Mouse (Mus musculus): ENCODE measurements around the gene Brsk1. TPM values are rescaled to one million over a fixed set of nuclear protein-coding genes. Genes with fewer than 3 reads are reported as not detected.
A peak's percentile ranks its signal among the peaks of the same experiment; 100 is the strongest.

Gene Brsk1
- polyA plus RNA-seq, 1 experiment from 2014 or later: 0.31 TPM

DNA sequence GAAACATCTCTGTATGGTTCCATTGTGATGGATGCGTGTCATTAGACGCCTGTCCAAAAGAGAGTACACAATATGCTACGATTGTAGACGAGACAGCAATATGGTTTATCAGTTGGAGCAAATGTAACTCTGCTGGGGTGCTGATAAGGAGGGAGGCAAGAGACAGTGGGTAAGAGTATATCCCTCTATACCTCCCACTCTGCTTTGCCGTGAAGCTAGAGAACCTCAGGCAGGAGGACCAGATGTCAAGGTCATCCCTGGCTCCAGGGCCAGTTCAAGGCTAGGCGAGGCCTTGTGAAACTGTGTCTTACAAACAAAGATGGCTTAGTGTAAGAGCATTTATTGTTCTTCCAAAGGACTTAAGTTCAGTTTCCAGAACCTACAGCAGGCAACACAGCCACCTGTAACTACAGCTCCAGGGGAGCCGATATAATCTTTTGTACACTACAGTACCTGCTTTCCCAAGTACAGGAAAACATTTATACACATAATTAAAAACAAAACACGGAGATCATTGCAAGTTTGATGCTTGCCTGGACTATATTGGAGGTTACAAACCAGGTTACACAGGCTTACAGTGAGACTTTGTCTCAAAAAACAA is 19.6 kb upstream of the Brsk1 start:
- TF ChIP-seq EP300 (IDR thresholded peaks at IDR 0.05) (no peak), CTCF (IDR thresholded peaks at IDR 0.05) (no peak)
- no peak overlapping the region for H3K4me3 ChIP-seq (ENCODE audit: low read depth, low read length)
- H3K27me3 ChIP-seq (replicated peaks; ENCODE audit: insufficient read depth, low read length): no peaks in the 10 kb centered on the region
- no peak overlapping the region for H3K9ac ChIP-seq (replicated peaks; ENCODE audit: low read depth)
- H3K4me2 ChIP-seq (replicated peaks; ENCODE audit: low read depth, low read length): no peak overlapping the region
- WGBS: 86% methylated on average over 8 of the region's 8 CpGs
- no peaks in the 10 kb centered on the region for H3K4me1 ChIP-seq (ENCODE audit: insufficient read depth, low read depth, low read length)
- no peaks in the 10 kb centered on the region for H3K9me3 ChIP-seq (ENCODE audit: low read length)
- no peak overlapping the region for H3K27ac ChIP-seq (ENCODE audit: low read length)
- DNase-seq (ENCODE audit: low spot score): no peak
- ATAC-seq: no peak
- no peaks in the 10 kb centered on the region for H3K36me3 ChIP-seq (ENCODE audit: insufficient read depth, low read length)

- WGBS: 57% methylated on average over 4 of the region's 4 CpGs
- ATAC-seq: peak; percentile 97
- H3K27me3 ChIP-seq (replicated peaks; ENCODE audit: insufficient read depth, low read length): no peaks in the 10 kb centered on the region
- no peaks in the 10 kb centered on the region for H3K4me1 ChIP-seq (ENCODE audit: insufficient read depth, low read depth, low read length)
- H3K4me2 ChIP-seq (replicated peaks; ENCODE audit: low read depth, low read length): no peak overlapping the region
- H3K9me3 ChIP-seq (ENCODE audit: low read length): no peaks in the 10 kb centered on the region
- no peaks in the 10 kb centered on the region for H3K36me3 ChIP-seq (ENCODE audit: insufficient read depth, low read length)
- no peak for TF ChIP-seq CTCF (IDR thresholded peaks at IDR 0.05)
- TF ChIP-seq EP300 (IDR thresholded peaks at IDR 0.05): peak; percentile 52; the same call in 1 of the 2 replicates
- peak; percentile 90 for DNase-seq (ENCODE audit: low spot score)
- H3K27ac ChIP-seq (ENCODE audit: low read length): peak overlapping the region; percentile 59; the same call in 1 of the 2 replicates
- H3K4me3 ChIP-seq (ENCODE audit: low read depth, low read length): no peak overlapping the region
- no peak overlapping the region for H3K9ac ChIP-seq (replicated peaks; ENCODE audit: low read depth)
These were observed 18.4 kb upstream of the Brsk1 start for GRCm38 (mm10) chr7:4671956-4672355.

GRCm38 (mm10) chr7:4674114-4674731 is 16.2 kb upstream of the Brsk1 start:
- Histone ChIP-seq H3K4me3 (ENCODE audit: low read depth, low read length) (no peak overlapping the region), H3K9me3 (ENCODE audit: low read length) (no peaks in the 10 kb centered on the region), H3K4me2 (replicated peaks; ENCODE audit: low read depth, low read length) (no peak overlapping the region), H3K9ac (replicated peaks; ENCODE audit: low read depth) (no peak overlapping the region), H3K27ac (ENCODE audit: low read length) (no peak overlapping the region), H3K27me3 (replicated peaks; ENCODE audit: insufficient read depth, low read length) (no peaks in the 10 kb centered on the region), H3K36me3 (ENCODE audit: insufficient read depth, low read length) (peaks cover 6% of the 10 kb centered on the region; the same call in 1 of the 2 replicates), H3K4me1 (ENCODE audit: insufficient read depth, low read depth, low read length) (no peaks in the 10 kb centered on the region)
- ATAC-seq (no peak), DNase-seq (ENCODE audit: low spot score) (no peak)
- TF ChIP-seq CTCF (IDR thresholded peaks at IDR 0.05) (no peak), EP300 (IDR thresholded peaks at IDR 0.05) (no peak)
- 88% methylated on average over 12 of the region's 12 CpGs for WGBS

- Histone ChIP-seq H3K36me3 (ENCODE audit: insufficient read depth, low read length) (peaks cover 6% of the 10 kb centered on the region; the same call in 1 of the 2 replicates), H3K4me2 (replicated peaks; ENCODE audit: low read depth, low read length) (no peak overlapping the region), H3K9ac (replicated peaks; ENCODE audit: low read depth) (no peak overlapping the region), H3K9me3 (ENCODE audit: low read length) (no peaks in the 10 kb centered on the region), H3K4me1 (ENCODE audit: insufficient read depth, low read depth, low read length) (no peaks in the 10 kb centered on the region), H3K27me3 (replicated peaks; ENCODE audit: insufficient read depth, low read length) (no peaks in the 10 kb centered on the region), H3K27ac (ENCODE audit: low read length) (no peak overlapping the region), H3K4me3 (ENCODE audit: low read depth, low read length) (no peak overlapping the region)
- no peak for DNase-seq (ENCODE audit: low spot score)
- no peak for TF ChIP-seq EP300 (IDR thresholded peaks at IDR 0.05)
- TF ChIP-seq CTCF (IDR thresholded peaks at IDR 0.05): no peak
- WGBS: 91% methylated on average over 7 of the region's 7 CpGs
- no peak for ATAC-seq
These were observed 15.2 kb upstream of the Brsk1 start for GRCm38 (mm10) chr7:4675200-4675599.

DNA sequence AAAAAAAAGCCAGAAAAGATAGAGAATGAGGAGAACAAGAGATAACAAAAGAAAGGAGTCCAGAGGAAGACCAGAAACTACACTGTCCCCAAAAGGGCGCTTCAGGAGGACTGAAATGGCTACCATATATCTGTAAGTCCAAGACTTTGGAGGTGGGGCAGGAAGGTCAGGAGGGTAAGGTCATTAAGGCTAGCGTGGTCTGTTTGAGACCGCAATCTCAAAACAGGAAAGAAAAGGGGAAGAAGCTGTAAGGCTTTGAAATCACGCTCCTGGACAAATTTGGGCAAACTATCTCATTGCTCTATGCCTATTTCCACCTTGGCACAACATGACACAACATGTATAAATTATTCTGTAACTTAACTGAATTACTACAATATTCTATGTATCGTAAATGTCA is 7.1 kb upstream of the Brsk1 start:
- WGBS: 81% methylated on average over 5 of the region's 5 CpGs
- no peaks in the 10 kb centered on the region for H3K27me3 ChIP-seq (replicated peaks; ENCODE audit: insufficient read depth, low read length)
- DNase-seq (ENCODE audit: low spot score): no peak

DNA sequence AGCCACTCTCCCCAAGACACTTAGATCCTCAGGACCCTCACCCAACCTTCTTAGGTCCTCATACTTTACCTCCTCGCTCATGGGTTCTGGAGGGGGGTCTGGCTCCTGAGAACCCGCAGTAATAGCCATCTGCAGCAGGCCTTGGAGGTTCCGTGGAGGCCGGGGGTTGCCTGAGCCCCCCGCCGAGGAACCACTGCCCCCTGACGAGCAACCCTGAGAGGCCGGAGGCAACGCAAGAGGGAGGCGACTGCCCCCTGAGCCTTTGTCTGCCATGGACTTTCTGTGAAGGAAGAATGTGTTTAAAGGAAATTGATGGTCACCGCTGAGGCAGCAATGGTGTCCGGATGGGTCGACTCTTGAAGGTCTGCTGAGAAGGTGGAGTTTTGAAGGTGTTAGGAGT is 6.2 kb upstream of the Brsk1 start:
- Histone ChIP-seq H3K4me3 (ENCODE audit: low read depth, low read length) (peak overlapping the region; percentile 72), H3K4me2 (replicated peaks; ENCODE audit: low read depth, low read length) (peak overlapping the region; percentile 84), H3K4me1 (ENCODE audit: insufficient read depth, low read depth, low read length) (peaks cover 6% of the 10 kb centered on the region; the same call in 1 of the 2 replicates), H3K27me3 (replicated peaks; ENCODE audit: insufficient read depth, low read length) (no peaks in the 10 kb centered on the region), H3K27ac (ENCODE audit: low read length) (no peak overlapping the region), H3K36me3 (ENCODE audit: insufficient read depth, low read length) (no peaks in the 10 kb centered on the region), H3K9ac (replicated peaks; ENCODE audit: low read depth) (no peak overlapping the region), H3K9me3 (ENCODE audit: low read length) (no peaks in the 10 kb centered on the region)
- DNase-seq (ENCODE audit: low spot score) (no peak), ATAC-seq (no peak)
- no peak for TF ChIP-seq EP300 (IDR thresholded peaks at IDR 0.05)
- no peak for TF ChIP-seq CTCF (IDR thresholded peaks at IDR 0.05)
- under 1% methylated on average over 13 of the region's 13 CpGs for WGBS

More for the DNA sequence above, 7.1 kb upstream of the Brsk1 start:
- Histone ChIP-seq H3K9me3 (ENCODE audit: low read length) (no peaks in the 10 kb centered on the region), H3K4me2 (replicated peaks; ENCODE audit: low read depth, low read length) (no peak overlapping the region), H3K4me1 (ENCODE audit: insufficient read depth, low read depth, low read length) (peaks cover 6% of the 10 kb centered on the region; the same call in 1 of the 2 replicates), H3K4me3 (ENCODE audit: low read depth, low read length) (no peak overlapping the region), H3K36me3 (ENCODE audit: insufficient read depth, low read length) (no peaks in the 10 kb centered on the region), H3K9ac (replicated peaks; ENCODE audit: low read depth) (no peak overlapping the region), H3K27ac (ENCODE audit: low read length) (no peak overlapping the region)
- ATAC-seq: no peak
- TF ChIP-seq EP300 (IDR thresholded peaks at IDR 0.05): no peak
- TF ChIP-seq CTCF (IDR thresholded peaks at IDR 0.05): no peak

Data from lung, postnatal 0 days (tissue).